Mouse (Mus musculus) ES-Bruce4 (cell line): Measurements from ENCODE around the gene Lipa. TPM values are rescaled to one million over a fixed set of nuclear protein-coding genes. Genes with fewer than 3 reads are reported as not detected.

Source experiments
- H3K27ac ChIP-seq: 2 replicates; pipeline ENCODE4 v1.5.1; 2012; ENCODE audit warnings: low read length, inconsistent platforms; ENCODE audit not compliant: insufficient read depth
- H3K27me3 ChIP-seq: 2 replicates; pipeline ENCODE4 v1.6.1; 2012; ENCODE audit warnings: mild to moderate bottlenecking, low read length, inconsistent platforms; ENCODE audit not compliant: control insufficient read depth, poor library complexity, insufficient read depth, severe bottlenecking
- H3K36me3 ChIP-seq: 2 replicates; pipeline ENCODE4 v1.6.1; 2012; ENCODE audit warnings: inconsistent platforms, mild to moderate bottlenecking, low read length, moderate library complexity; ENCODE audit not compliant: control insufficient read depth, poor library complexity, insufficient read depth, severe bottlenecking
- H3K4me1 ChIP-seq: one replicate; pipeline ENCODE4 v1.8.1; 2011; ENCODE audit warnings: low read length; ENCODE audit not compliant: control insufficient read depth, insufficient read depth
- H3K4me3 ChIP-seq: 2 replicates; pipeline ENCODE4 v1.5.1; 2011; ENCODE audit warnings: low read depth, mild to moderate bottlenecking, low read length
- H3K9ac ChIP-seq: 2 replicates; pipeline ENCODE4 v1.6.1; 2012; ENCODE audit warnings: low read depth, mild to moderate bottlenecking, inconsistent platforms; ENCODE audit not compliant: poor library complexity, severe bottlenecking
- H3K9me3 ChIP-seq: replicated peaks from 2 replicates; pipeline ENCODE4 v1.6.1; 2012; ENCODE audit warnings: mild to moderate bottlenecking, low read length, inconsistent platforms; ENCODE audit not compliant: control insufficient read depth, poor library complexity, insufficient read depth, severe bottlenecking
- CTCF ChIP-seq: IDR thresholded peaks from one replicate; pipeline ENCODE4 v1.8.1; 2011; ENCODE audit warnings: low read depth, low read length
- EP300 ChIP-seq: IDR thresholded peaks from 2 replicates; pipeline ENCODE4 v1.6.1; 2011; ENCODE audit warnings: low read depth, low read length; ENCODE audit not compliant: insufficient read depth
- POLR2A ChIP-seq: IDR thresholded peaks from one replicate; pipeline ENCODE4 v1.8.1; 2011; ENCODE audit warnings: low read length; ENCODE audit not compliant: insufficient read depth
- polyA plus RNA-seq: library from polyadenylated mRNA; stranded (reverse); fragments of >200 nt; gene quantifications from 2 replicates; pipeline ENCODE4 v1.2.4, GENCODE M21; 2011; ENCODE audit warnings: low read depth; ENCODE audit not compliant: missing spikeins, insufficient read depth, insufficient read length

Lipa gene
- polyA plus RNA-seq, 1 experiment, result 20.7 TPM

- H3K27me3 ChIP-seq, result no peaks in the 10 kb centered on the region
- H3K36me3 ChIP-seq, result no peaks in the 10 kb centered on the region
- H3K27ac ChIP-seq, result no peak overlapping the region
- no peak overlapping the region for H3K9ac ChIP-seq
- TF ChIP-seq POLR2A (no peak), CTCF (no peak), EP300 (no peak)
- no peak overlapping the region for H3K4me3 ChIP-seq
- no peaks in the 10 kb centered on the region for H3K4me1 ChIP-seq
- no peaks in the 10 kb centered on the region for H3K9me3 ChIP-seq
These were observed 82.5 kb downstream of the Lipa start for GRCm38 (mm10) chr19:34444785-34445184.

Other genes starting within 250 kb of the Lipa start
- gene Fas, start 236.8 kb downstream of the Lipa start, polyA plus RNA-seq, result 2.8 TPM in 2 replicates
- gene Ch25h, start 52.3 kb downstream of the Lipa start, polyA plus RNA-seq, result not detected in 2 replicates
- gene Ifit2, start 23.2 kb upstream of the Lipa start, polyA plus RNA-seq, result 1.9 and 3.2 TPM in 2 replicates
- gene Ifit3, start 56.1 kb upstream of the Lipa start, polyA plus RNA-seq, result 3.0 and 4.9 TPM in 2 replicates
- not detected in 2 replicates for gene Ifit1bl1, start 74.5 kb upstream of the Lipa start, polyA plus RNA-seq
- 0.35 TPM in 1 of 2 replicates, not detected in the other for gene Ifit3b, start 80.5 kb upstream of the Lipa start, polyA plus RNA-seq
- gene Ifit1bl2, start 113.3 kb upstream of the Lipa start, polyA plus RNA-seq, result not detected in 2 replicates
- gene Ifit1, start 113.4 kb upstream of the Lipa start, polyA plus RNA-seq, result 1.5 and 2.5 TPM in 2 replicates
- gene Slc16a12, start 219.8 kb upstream of the Lipa start, polyA plus RNA-seq, result 0.68 and 1.2 TPM in 2 replicates